Mouse (Mus musculus) stomach, postnatal 0 days (tissue): Measurements from ENCODE around the gene Fam240a. TPM values are rescaled to one million over a fixed set of nuclear protein-coding genes. Genes with fewer than 3 reads are reported as not detected.

Experiments
- ATAC-seq: fragments of 200-750 bp; cut with Nextera tagmentation; 2 replicates; pipeline ENCODE4 v1.8.0; 2017; ENCODE audit not compliant: low FRiP score, low TSS enrichment
- DNase-seq: peaks from one replicate; pipeline ENCODE4 v3.0.0-alpha.2; 2016; ENCODE audit warnings: low spot score
- H3K27ac ChIP-seq: fragments of 300-500 bp; sonication (generic); replicated peaks from 2 replicates; pipeline ENCODE4 v1.5.1; 2014; ENCODE audit warnings: mild to moderate bottlenecking, control low read depth
- H3K27me3 ChIP-seq: fragments of 300-500 bp; sonication (generic); 2 replicates; pipeline ENCODE4 v1.6.1; 2014; ENCODE audit warnings: low read length; ENCODE audit not compliant: control insufficient read depth, insufficient read depth
- H3K36me3 ChIP-seq: fragments of 300-500 bp; sonication (generic); 2 replicates; pipeline ENCODE4 v1.6.1; 2014; ENCODE audit warnings: low read length, mixed read lengths; ENCODE audit not compliant: control insufficient read depth, insufficient read depth
- H3K4me1 ChIP-seq: fragments of 300-500 bp; sonication (generic); replicated peaks from 2 replicates; pipeline ENCODE4 v1.6.1; 2014; ENCODE audit warnings: antibody characterized with exemption; ENCODE audit not compliant: control insufficient read depth, insufficient read depth
- H3K4me2 ChIP-seq: fragments of 300-500 bp; sonication (generic); replicated peaks from 2 replicates; pipeline ENCODE4 v1.6.1; 2014; ENCODE audit warnings: low read depth, mild to moderate bottlenecking, control low read depth, moderate library complexity
- H3K4me3 ChIP-seq: fragments of 300-500 bp; sonication (generic); 2 replicates; pipeline ENCODE4 v1.5.1; 2014; ENCODE audit warnings: low read depth, low read length, control low read depth
- H3K9ac ChIP-seq: fragments of 300-500 bp; sonication (generic); 2 replicates; pipeline ENCODE4 v1.6.1; 2014; ENCODE audit warnings: mild to moderate bottlenecking, low read length, control low read depth, mixed read lengths
- H3K9me3 ChIP-seq: fragments of 300-500 bp; sonication (generic); 2 replicates; pipeline ENCODE4 v1.6.1; 2016; ENCODE audit warnings: low read length; ENCODE audit not compliant: control insufficient read depth
- CTCF ChIP-seq: IDR thresholded peaks from 2 replicates; pipeline ENCODE4 v1.5.1; 2016; ENCODE audit warnings: antibody characterized with exemption, low read depth, mild to moderate bottlenecking, moderate library complexity
- EP300 ChIP-seq: optimal IDR thresholded peaks from 2 replicates; pipeline ENCODE3; 2016; ENCODE audit warnings: antibody characterized with exemption
- WGBS: fragments of 180-500 bp; shearing (Covaris S2); extraction: QIAGEN DNeasy Blood & Tissue Kit; methylation state at CpG from one replicate; pipeline ENCODE4 v1.1.7; 2014; 5-methylcytosine and 5-hydroxymethylcytosine counted together
- polyA plus RNA-seq: library from polyadenylated mRNA; unstranded; fragments of >200 nt; fragmentation: Nextera tagmentation; extraction: Ambion mirVana; gene quantifications from 2 replicates; pipeline ENCODE4 v1.2.1, GENCODE M21; 2015

Fam240a gene
- polyA plus RNA-seq, 1 experiment from 2014 or later, result not detected

GRCm38 (mm10) chr9:110879998-110880561, 36.6 kb downstream of the Fam240a start, which contains the start of gene Tmie:
Gene Tmie, minus strand, starts transcription at chr9:110880113.
- peak; percentile 91 for DNase-seq
- no peaks in the 10 kb centered on the region for H3K27me3 ChIP-seq
- H3K4me3 ChIP-seq, result peak within 1 kb of the TSS; percentile 53
- H3K9ac ChIP-seq, result peak within 1 kb of the TSS; percentile 53
- no peaks in the 10 kb centered on the region; the same call in 1 of the 2 replicates for H3K36me3 ChIP-seq
- H3K9me3 ChIP-seq, result no peaks in the 10 kb centered on the region
- peak within 1 kb of the TSS; percentile 67 for H3K4me2 ChIP-seq
- ATAC-seq, result peak; percentile 78
- H3K27ac ChIP-seq, result peak within 1 kb of the TSS; percentile 88
- TF ChIP-seq EP300, result no peak
- TF ChIP-seq CTCF, result no peak
- H3K4me1 ChIP-seq, result peaks cover 5% of the 10 kb centered on the region; the same call in 1 of the 2 replicates
- under 1% methylated on average over 51 of the region's 57 CpGs for WGBS

GRCm38 (mm10) chr9:110879191-110879920, 37.3 kb downstream of the Fam240a start, which contains the start of gene Als2cl:
Gene Als2cl, plus strand, starts transcription at chr9:110879870.
- peak within 1 kb of the TSS; percentile 53 for H3K9ac ChIP-seq
- TF ChIP-seq EP300, result no peak
- TF ChIP-seq CTCF, result no peak
- ATAC-seq, result no peak
- H3K4me2 ChIP-seq, result peak within 1 kb of the TSS; percentile 67
- 20% methylated on average over 12 of the region's 12 CpGs for WGBS
- H3K27me3 ChIP-seq, result no peaks in the 10 kb centered on the region
- peaks cover 5% of the 10 kb centered on the region; the same call in 1 of the 2 replicates for H3K4me1 ChIP-seq
- H3K36me3 ChIP-seq, result no peaks in the 10 kb centered on the region; the same call in 1 of the 2 replicates
- peak within 1 kb of the TSS; percentile 53 for H3K4me3 ChIP-seq
- DNase-seq, result no peak
- no peaks in the 10 kb centered on the region for H3K9me3 ChIP-seq
- peak within 1 kb of the TSS; percentile 88 for H3K27ac ChIP-seq

- ATAC-seq, result no peak
- 74% methylated on average over 5 of the region's 5 CpGs for WGBS
- Histone ChIP-seq H3K4me3 (no peak overlapping the region), H3K27ac (peak overlapping the region; percentile 9; the same call in 1 of the 2 replicates), H3K27me3 (no peaks in the 10 kb centered on the region), H3K36me3 (no peaks in the 10 kb centered on the region), H3K4me2 (no peak overlapping the region), H3K9me3 (no peaks in the 10 kb centered on the region), H3K4me1 (peaks cover 5% of the 10 kb centered on the region), H3K9ac (no peak overlapping the region)
- no peak for DNase-seq
- TF ChIP-seq EP300 (no peak), CTCF (no peak)
Measured at GRCm38 (mm10) chr9:110877888-110878287, 38.8 kb downstream of the Fam240a start.

- H3K4me3 ChIP-seq, result no peak overlapping the region
- WGBS, result 79% methylated on average over 1 of the region's 1 CpGs
- ATAC-seq (no peak), DNase-seq (no peak)
- H3K36me3 ChIP-seq, result no peaks in the 10 kb centered on the region
- H3K27ac ChIP-seq, result peak overlapping the region; percentile 9; the same call in 1 of the 2 replicates
- no peak overlapping the region for H3K4me2 ChIP-seq
- H3K4me1 ChIP-seq, result peaks cover 5% of the 10 kb centered on the region
- H3K27me3 ChIP-seq, result no peaks in the 10 kb centered on the region
- H3K9ac ChIP-seq, result no peak overlapping the region
- TF ChIP-seq CTCF (no peak), EP300 (no peak)
- no peaks in the 10 kb centered on the region for H3K9me3 ChIP-seq
Measured at GRCm38 (mm10) chr9:110877353-110877752, 39.3 kb downstream of the Fam240a start.

GRCm38 (mm10) chr9:110875288-110875695, 41.4 kb downstream of the Fam240a start:
- Histone ChIP-seq H3K4me1 (peaks cover 5% of the 10 kb centered on the region), H3K4me2 (no peak overlapping the region), H3K36me3 (no peaks in the 10 kb centered on the region), H3K27ac (no peak overlapping the region), H3K27me3 (no peaks in the 10 kb centered on the region), H3K4me3 (no peak overlapping the region), H3K9ac (no peak overlapping the region), H3K9me3 (no peaks in the 10 kb centered on the region)
- no peak for TF ChIP-seq CTCF
- no peak for TF ChIP-seq EP300
- ATAC-seq, result no peak
- no peak for DNase-seq
- WGBS, result 34% methylated on average over 6 of the region's 6 CpGs
